Mouse (Mus musculus) liver, embryonic 14 days (tissue): ENCODE measurements around the gene Olfr1446. TPM values are rescaled to one million over a fixed set of nuclear protein-coding genes. Genes with fewer than 3 reads are reported as not detected.

Experiments
- polyA plus RNA-seq: library from polyadenylated mRNA; depleted of rRNA; stranded (reverse); fragments of >200 nt; gene quantifications from 2 replicates; pipeline ENCODE4 v1.2.3, GENCODE M21; 2012; rRNA removed

Gene Olfr1446
- polyA plus RNA-seq, result not detected in 2 replicates

GRCm38 (mm10) chr19:12893424-12893823 lies at the start of gene Olfr1446:
Gene Olfr1446 (minus strand): TSS chr19:12893524.

GRCm38 (mm10) chr19:12930540-12930939 lies 37.2 kb upstream of the Olfr1446 start, which contains the start of gene Olfr1449:
Gene Olfr1449 (plus strand): TSS chr19:12930840.

GRCm38 (mm10) chr19:12924319-12924718 lies 31.0 kb upstream of the Olfr1446 start, which contains the start of gene Olfr1448:
Gene Olfr1448 (minus strand): TSS chr19:12924419.

GRCm38 (mm10) chr19:12903643-12904042 lies 10.3 kb upstream of the Olfr1446 start, which contains the start of gene Olfr1447:
Gene Olfr1447 (minus strand): TSS chr19:12903743.

GRCm38 (mm10) chr19:12883555-12883954 lies 9.8 kb downstream of the Olfr1446 start, which contains the start of gene Olfr1445:
Gene Olfr1445 (plus strand): TSS chr19:12883855.

GRCm38 (mm10) chr19:12856983-12857382 lies 36.3 kb downstream of the Olfr1446 start, which contains the start of gene Olfr1444:
Gene Olfr1444 (plus strand): TSS chr19:12857283.

GRCm38 (mm10) chr19:12846382-12846781 lies 46.9 kb downstream of the Olfr1446 start, which contains the start of gene Gm5244:
Gene Gm5244 (plus strand): TSS chr19:12846682.

Other genes starting within 250 kb of the Olfr1446 start
- not detected in 2 replicates for gene Olfr1442, start 223.1 kb downstream of the Olfr1446 start, polyA plus RNA-seq
- gene Olfr1443, start 215.4 kb downstream of the Olfr1446 start, polyA plus RNA-seq, result not detected in 2 replicates
- 1.8 and 2.5 TPM in 2 replicates for gene Keg1, start 197.7 kb downstream of the Olfr1446 start, polyA plus RNA-seq
- gene Cntf, start 127.9 kb downstream of the Olfr1446 start, polyA plus RNA-seq, result 1.8 and 2.0 TPM in 2 replicates
- gene Zfp91, start 97.4 kb downstream of the Olfr1446 start, polyA plus RNA-seq, result 14.2 and 16.3 TPM in 2 replicates
- 1.1 and 1.9 TPM in 2 replicates for gene Lpxn, start 97.3 kb downstream of the Olfr1446 start, polyA plus RNA-seq
- gene Gm5244, start 46.8 kb downstream of the Olfr1446 start, polyA plus RNA-seq, result not detected in 2 replicates
- not detected in 2 replicates for gene Olfr1444, start 36.2 kb downstream of the Olfr1446 start, polyA plus RNA-seq
- not detected in 2 replicates for gene Olfr1445, start 9.7 kb downstream of the Olfr1446 start, polyA plus RNA-seq
- not detected in 2 replicates for gene Olfr1447, start 10.2 kb upstream of the Olfr1446 start, polyA plus RNA-seq
- not detected in 2 replicates for gene Olfr1448, start 30.9 kb upstream of the Olfr1446 start, polyA plus RNA-seq
- gene Olfr1449, start 37.3 kb upstream of the Olfr1446 start, polyA plus RNA-seq, result not detected in 2 replicates
- not detected in 2 replicates for gene Olfr1450, start 56.7 kb upstream of the Olfr1446 start, polyA plus RNA-seq
- not detected in 2 replicates for gene Olfr1451, start 101.5 kb upstream of the Olfr1446 start, polyA plus RNA-seq
- gene Olfr1453, start 134.8 kb upstream of the Olfr1446 start, polyA plus RNA-seq, result not detected in 2 replicates
- not detected in 2 replicates for gene Olfr1454, start 167.1 kb upstream of the Olfr1446 start, polyA plus RNA-seq
- not detected in 2 replicates for gene Olfr1457, start 204.4 kb upstream of the Olfr1446 start, polyA plus RNA-seq
- not detected in 2 replicates for gene Olfr1458, start 213.3 kb upstream of the Olfr1446 start, polyA plus RNA-seq